Mouse (Mus musculus) retina, postnatal 1 day (tissue): ENCODE measurements around the gene Dync1li2.
A peak's percentile ranks its signal among the peaks of the same experiment; 100 is the strongest.

Source experiments
- DNase-seq: peaks from one replicate; pipeline ENCODE4 v3.0.0-alpha.2; 2012

Dync1li2 gene

DNA sequence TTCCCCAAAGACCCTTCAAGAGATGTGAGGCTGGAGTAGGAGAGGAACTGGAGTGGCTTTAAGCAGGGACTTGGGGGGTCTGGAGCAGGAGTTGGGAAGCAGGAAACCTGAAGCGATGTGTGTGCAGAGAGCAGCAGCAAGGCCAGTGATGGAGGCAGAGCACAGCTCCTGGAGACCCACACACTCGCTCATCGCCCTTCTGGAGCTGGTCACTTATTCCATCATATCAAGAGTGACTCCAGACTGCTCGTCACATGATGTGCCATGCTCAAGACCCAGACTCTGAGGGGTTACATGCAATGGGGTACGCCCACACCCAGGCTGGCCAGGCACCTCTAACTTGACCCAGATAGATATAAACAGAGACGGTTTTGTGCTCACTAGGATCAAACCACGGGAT is 62.6 kb downstream of the Dync1li2 start:
- no peak for DNase-seq

DNA sequence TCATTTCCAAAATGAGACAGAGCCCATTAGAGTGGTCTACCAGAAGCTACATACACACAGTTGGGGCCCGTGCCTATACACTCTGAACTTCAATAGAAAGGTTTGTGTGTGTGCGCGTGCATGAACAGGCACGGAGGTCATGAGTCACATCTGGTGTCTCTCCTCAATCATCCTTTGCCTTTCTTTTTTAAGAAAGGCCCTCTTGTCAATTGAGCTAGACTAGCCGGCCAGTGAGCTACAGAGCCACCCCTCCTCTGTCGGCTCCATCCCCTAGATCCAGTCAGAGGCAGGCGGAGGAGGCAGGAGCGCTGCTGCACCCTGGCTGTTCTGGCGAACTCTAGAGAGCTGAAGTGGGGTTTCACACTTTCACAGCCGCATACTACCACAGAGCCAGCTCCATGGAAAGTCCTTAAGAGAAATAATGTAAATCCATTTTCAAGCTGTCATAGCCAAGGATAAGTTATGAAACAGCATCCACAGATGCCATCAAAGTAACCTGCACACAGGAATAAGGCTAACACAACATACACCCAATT is 63.5 kb downstream of the Dync1li2 start:
- DNase-seq = no peak

DNA sequence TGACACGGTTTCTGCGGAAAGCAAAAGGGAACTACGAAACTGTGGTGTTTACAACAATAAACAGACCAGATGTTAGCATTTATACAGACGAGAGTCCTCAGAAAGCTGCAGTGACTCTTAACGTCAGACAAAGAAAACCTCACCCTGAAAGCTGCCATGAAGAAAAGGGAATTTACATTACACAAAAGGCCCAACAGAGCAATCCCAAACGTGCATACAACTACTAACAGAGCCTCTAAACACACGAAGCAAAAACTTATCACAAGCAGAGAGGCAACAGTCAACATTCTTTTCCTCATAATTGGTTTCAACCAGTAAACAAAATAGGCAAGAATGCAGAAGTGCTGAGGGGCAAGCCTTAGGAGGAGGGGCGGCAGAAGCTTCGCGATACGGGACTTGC is 66.2 kb downstream of the Dync1li2 start:
- DNase-seq = no peak

DNA sequence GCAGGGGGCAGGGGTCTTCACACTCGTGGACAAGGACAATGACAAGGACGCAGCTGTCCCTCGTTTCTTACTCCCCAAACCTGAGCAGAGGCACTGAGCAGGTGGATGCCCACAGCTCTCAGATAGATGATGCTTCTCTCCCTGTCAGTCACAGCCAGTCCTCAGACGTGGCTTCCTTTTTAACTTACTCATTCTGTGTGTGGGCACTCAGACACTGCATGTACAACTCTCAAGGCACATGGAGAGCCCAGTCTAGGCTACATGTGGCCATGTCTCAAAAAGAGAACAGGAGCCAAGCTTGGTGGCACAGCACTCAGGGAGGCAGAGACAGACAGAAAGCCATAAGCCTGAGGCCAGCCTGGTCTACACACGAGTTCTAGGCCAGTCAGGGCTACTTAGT is 66.9 kb downstream of the Dync1li2 start:
- DNase-seq = no peak

DNA sequence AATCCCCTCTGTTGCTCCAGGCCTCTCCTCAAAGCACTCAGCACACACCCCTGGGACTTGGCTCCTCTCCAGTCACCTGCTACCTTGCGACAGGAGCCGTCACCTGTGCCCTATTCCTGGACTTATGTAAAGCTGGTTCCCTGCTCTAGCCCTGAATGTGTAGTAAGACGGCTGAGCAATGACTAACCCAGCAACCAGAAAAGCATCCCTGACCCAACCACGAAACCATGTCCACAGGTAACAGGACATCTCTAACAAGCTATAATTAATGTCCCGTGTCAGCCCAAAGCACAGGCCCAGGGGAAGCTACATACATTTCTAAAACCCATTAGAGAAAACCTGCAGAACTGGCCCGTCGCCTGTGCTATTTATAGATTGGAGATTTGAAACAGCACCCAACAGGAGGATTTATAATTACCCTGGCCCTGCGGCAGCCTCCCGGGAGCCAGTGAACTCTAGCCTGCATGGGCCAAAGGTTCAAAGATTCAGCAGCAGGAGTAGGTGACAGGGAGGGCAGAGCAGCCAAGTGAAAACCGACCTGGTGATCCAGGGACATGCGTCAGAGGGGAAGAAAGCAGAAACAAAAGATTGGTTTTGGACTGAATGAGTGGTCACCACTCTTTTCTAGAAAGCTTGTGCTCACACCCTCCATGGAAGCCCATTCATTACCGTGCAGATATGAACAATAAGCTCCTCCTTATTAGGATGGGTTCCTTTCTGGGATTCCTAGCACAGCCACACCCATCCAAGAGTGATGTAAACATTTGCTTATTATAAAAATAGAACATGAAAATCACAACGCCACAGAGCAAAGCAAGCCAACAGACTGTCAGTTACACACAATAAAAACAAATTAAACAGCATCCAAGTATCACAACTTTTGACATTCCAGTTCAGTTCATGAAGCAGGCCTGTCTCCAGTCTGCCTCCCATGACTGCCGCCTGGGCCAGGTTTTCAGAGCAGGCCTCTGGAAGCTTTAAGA is 67.7 kb downstream of the Dync1li2 start:
- DNase-seq = no peak

DNA sequence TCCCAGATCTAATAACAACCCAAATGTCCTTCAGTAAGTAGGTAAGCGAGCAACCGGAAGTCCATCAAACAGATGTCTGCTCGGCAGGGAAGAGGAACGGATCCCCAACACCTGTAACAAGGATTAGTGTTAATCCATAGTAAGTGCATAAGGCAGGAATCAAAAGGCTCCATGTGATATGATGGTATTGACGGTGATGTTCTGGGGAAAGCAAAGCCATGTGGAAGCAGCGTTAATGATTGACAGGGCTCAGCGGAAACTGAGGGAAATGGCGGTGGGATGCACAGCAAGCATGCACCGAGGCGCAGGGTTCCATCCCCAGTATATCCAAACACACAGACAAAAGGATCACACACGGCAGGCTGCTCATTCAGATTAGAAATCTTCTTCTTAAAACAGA is 68.6 kb downstream of the Dync1li2 start:
- no peak for DNase-seq

DNA sequence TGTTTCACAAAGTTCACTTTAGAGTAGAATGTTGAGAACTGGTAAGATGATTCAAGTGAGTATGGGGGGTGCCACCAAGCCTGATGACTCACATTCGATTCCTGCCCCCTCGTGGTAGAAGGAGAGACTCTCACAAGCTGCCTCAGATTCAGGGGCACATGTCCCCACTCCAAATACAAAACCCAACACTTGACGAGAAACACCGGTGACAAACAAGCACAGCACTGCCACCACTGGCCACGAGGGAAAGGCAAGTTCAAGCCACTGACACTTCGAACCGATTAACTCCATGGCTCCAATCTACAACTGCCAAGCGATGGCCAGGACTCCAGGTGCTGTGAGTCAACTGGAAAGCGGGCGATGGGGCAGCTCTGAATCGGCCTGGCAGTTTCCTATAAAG is 69.1 kb downstream of the Dync1li2 start:
- DNase-seq = peak; percentile 71

DNA sequence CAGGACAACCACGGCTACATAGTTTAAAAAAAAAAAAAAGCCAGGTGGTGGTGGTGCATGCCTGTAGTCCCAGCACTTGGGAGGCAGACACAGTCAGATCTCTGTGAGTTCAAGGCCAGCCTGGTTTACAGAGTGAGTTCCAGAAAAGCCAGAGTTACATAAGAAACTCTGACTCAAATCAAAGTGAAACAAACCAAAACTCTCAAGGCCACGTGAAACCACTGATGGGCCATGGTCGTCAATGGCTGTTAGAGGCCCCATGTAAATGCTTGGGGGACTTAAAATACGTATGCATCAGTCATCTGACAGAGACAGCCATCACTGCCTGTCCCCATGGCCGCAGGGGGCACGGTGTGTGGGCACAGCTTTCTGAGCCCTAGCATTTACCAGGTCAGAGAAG is 71.7 kb downstream of the Dync1li2 start:
- no peak for DNase-seq

DNA sequence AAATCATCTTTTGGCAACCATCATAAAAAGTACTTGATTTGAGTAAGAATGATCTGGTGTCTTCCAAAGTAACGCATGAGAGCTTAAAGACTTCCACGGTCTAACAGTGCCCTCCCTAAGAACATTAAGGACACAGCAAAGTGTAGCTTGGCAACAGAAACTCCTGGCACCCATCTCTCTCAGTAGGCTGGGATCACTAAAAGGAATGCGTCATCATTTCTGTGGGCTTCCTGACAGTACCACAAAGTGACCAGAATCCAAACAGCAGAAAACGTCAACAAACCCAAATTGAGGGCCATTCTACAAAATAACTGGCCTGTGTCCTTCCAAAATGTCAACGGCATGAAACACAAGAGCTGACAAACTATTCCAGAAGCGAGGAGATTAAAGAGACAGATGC is 72.8 kb downstream of the Dync1li2 start:
- DNase-seq = no peak

DNA sequence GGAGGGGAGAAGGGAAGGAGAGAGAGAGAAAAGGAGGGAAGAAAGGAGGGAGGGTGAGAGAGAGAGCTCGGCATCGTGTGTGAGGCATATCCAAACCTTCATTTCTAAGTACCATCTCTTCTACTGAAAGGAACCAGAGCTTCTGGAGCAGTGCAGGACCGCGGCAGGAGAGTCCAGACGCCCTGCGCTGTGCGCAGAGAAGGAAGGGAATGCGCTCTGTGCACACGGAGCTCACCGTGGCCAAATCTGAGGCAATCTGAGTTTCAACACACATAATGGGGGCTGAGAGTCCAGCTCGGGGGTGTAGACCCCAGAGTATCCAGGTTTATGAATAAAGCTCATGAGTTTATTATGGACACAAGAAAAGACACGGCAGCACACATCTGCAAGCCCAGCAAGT is 73.3 kb downstream of the Dync1li2 start:
- DNase-seq = no peak
